Mouse (Mus musculus) gastrocnemius, postnatal 4 days (tissue): Measurements from ENCODE around the gene Gm13288. TPM values are rescaled to one million over a fixed set of nuclear protein-coding genes. Genes with fewer than 3 reads are reported as not detected.
"Not testable (repeated sequence)": the region's sequence is repeated elsewhere in the genome, so short reads cannot be mapped to it uniquely, and the experiment has no call there.

ENCODE experiments used
- DNase-seq, 2 experiments: peaks; one replicate each; pipeline ENCODE4 v3.0.0; 2021 to 2022; ENCODE audit warnings: low spot score in 2 of 2, mixed read lengths in 2 of 2
- total RNA-seq, 2 experiments: library from RNA; stranded (reverse); gene quantifications; 2 replicates each; pipeline ENCODE4 v1.2.3; 2021

Gm13288 gene
- total RNA-seq, 2 experiments from 2014 or later, result not detected

GRCm38 (mm10) chr4:88799365-88799764 is 6.0 kb upstream of the Gm13288 start, which contains the start of gene Gm13285:
TSS of gene Gm13285 (plus strand) at chr4:88799665.
- DNase-seq, result not testable (repeated sequence)

- DNase-seq, result not testable (repeated sequence)
These were observed 2.4 kb upstream of the Gm13288 start, which contains the start of gene Gm13287 for GRCm38 (mm10) chr4:88802954-88803353. TSS of gene Gm13287 (plus strand) at chr4:88803254.

- peak in 1 of 2 experiments; percentile 17 for DNase-seq
These were observed 430 bp downstream of the Gm13288 start for GRCm38 (mm10) chr4:88805761-88806160.

- no peak for DNase-seq
These were observed 10.6 kb downstream of the Gm13288 start, which contains the start of gene Ifna7 for GRCm38 (mm10) chr4:88815928-88816327. TSS of gene Ifna7 (plus strand) at chr4:88816228.

GRCm38 (mm10) chr4:88819659-88820058 is 14.3 kb downstream of the Gm13288 start, which contains the start of gene Ifna11:
TSS of gene Ifna11 (plus strand) at chr4:88819959.
- DNase-seq, result no peak

GRCm38 (mm10) chr4:88822995-88823394 is 17.7 kb downstream of the Gm13288 start:
- no peak for DNase-seq

GRCm38 (mm10) chr4:88827116-88827515 is 21.8 kb downstream of the Gm13288 start, which contains the start of gene Ifna6:
TSS of gene Ifna6 (plus strand) at chr4:88827416.
- DNase-seq, result not testable (repeated sequence)

GRCm38 (mm10) chr4:88830523-88830922 is 25.2 kb downstream of the Gm13288 start:
- peak in 1 of 2 experiments; percentile 19 for DNase-seq

- not testable (repeated sequence) for DNase-seq
These were observed 29.9 kb downstream of the Gm13288 start, which contains the start of gene Ifna5 for GRCm38 (mm10) chr4:88835225-88835624. TSS of gene Ifna5 (plus strand) at chr4:88835525.

- no peak for DNase-seq
These were observed 33.5 kb downstream of the Gm13288 start for GRCm38 (mm10) chr4:88838828-88839227.

GRCm38 (mm10) chr4:88840058-88840457 is 34.7 kb downstream of the Gm13288 start:
- no peak for DNase-seq

- no peak for DNase-seq
These were observed 36.1 kb downstream of the Gm13288 start, which contains the start of gene Ifna4 for GRCm38 (mm10) chr4:88841438-88841911. TSS of gene Ifna4 (plus strand) at chr4:88841861.

- DNase-seq, result no peak
These were observed 40.0 kb downstream of the Gm13288 start for GRCm38 (mm10) chr4:88845334-88845733.

GRCm38 (mm10) chr4:88849698-88850097 is 44.4 kb downstream of the Gm13288 start, which contains the start of gene Ifna1:
TSS of gene Ifna1 (plus strand) at chr4:88850087.
- DNase-seq, result no peak

GRCm38 (mm10) chr4:88851026-88851763 is 45.9 kb downstream of the Gm13288 start:
- DNase-seq, result no peak

Other genes starting within 250 kb of the Gm13288 start
- gene Ifna15, start 247.3 kb upstream of the Gm13288 start, total RNA-seq, result not detected
- gene Ifna14, start 233.7 kb upstream of the Gm13288 start, total RNA-seq, result not detected
- not detected for gene Ifna9, start 213.1 kb upstream of the Gm13288 start, total RNA-seq
- not detected for gene Ifna12, start 202.2 kb upstream of the Gm13288 start, total RNA-seq
- not detected for gene C87499, start 171.1 kb upstream of the Gm13288 start, total RNA-seq
- gene Ifna13, start 161.1 kb upstream of the Gm13288 start, total RNA-seq, result not detected
- gene Ifna16, start 128.6 kb upstream of the Gm13288 start, total RNA-seq, result not detected
- gene Ifna2, start 121.6 kb upstream of the Gm13288 start, total RNA-seq, result not detected
- not detected for gene Ifnab, start 114.2 kb upstream of the Gm13288 start, total RNA-seq
- gene Gm26566, start 83.7 kb upstream of the Gm13288 start, total RNA-seq, result under 1 TPM in 1 of 2 experiments, not detected in 1; 0.98 TPM
- 10 to 100 TPM; 81.9 to 94.2 TPM for gene Klhl9, start 83.1 kb upstream of the Gm13288 start, total RNA-seq
- not detected for gene Gm13271, start 50.7 kb upstream of the Gm13288 start, total RNA-seq
- gene Gm13283, start 45.4 kb upstream of the Gm13288 start, total RNA-seq, result not detected
- not detected for gene Gm13290, start 31.7 kb upstream of the Gm13288 start, total RNA-seq
- not detected for gene Gm13289, start 28.6 kb upstream of the Gm13288 start, total RNA-seq
- not detected for gene Gm13272, start 25.7 kb upstream of the Gm13288 start, total RNA-seq
- not detected for gene Ifnz, start 23.4 kb upstream of the Gm13288 start, total RNA-seq
- gene Gm13276, start 19.8 kb upstream of the Gm13288 start, total RNA-seq, result not detected
- not detected for gene Gm13277, start 16.9 kb upstream of the Gm13288 start, total RNA-seq
- not detected for gene Gm13278, start 14.0 kb upstream of the Gm13288 start, total RNA-seq
- gene Gm13275, start 11.0 kb upstream of the Gm13288 start, total RNA-seq, result not detected
- not detected for gene Gm13279, start 8.1 kb upstream of the Gm13288 start, total RNA-seq
- under 1 TPM; 0.37 to 0.54 TPM for gene Gm13285, start 5.9 kb upstream of the Gm13288 start, total RNA-seq
- gene Gm13287, start 2.3 kb upstream of the Gm13288 start, total RNA-seq, result not detected
- not detected for gene Ifna7, start 10.7 kb downstream of the Gm13288 start, total RNA-seq
- gene Ifna11, start 14.4 kb downstream of the Gm13288 start, total RNA-seq, result not detected
- gene Ifna6, start 21.9 kb downstream of the Gm13288 start, total RNA-seq, result not detected
- not detected for gene Ifna5, start 30.0 kb downstream of the Gm13288 start, total RNA-seq
- not detected for gene Ifna4, start 36.3 kb downstream of the Gm13288 start, total RNA-seq
- gene Ifna1, start 44.6 kb downstream of the Gm13288 start, total RNA-seq, result not detected
- not detected for gene Ifne, start 74.7 kb downstream of the Gm13288 start, total RNA-seq